Mouse (Mus musculus) left cerebral cortex, postnatal 4 days (tissue): Measurements from ENCODE around the gene Gpcpd1. TPM values are rescaled to one million over a fixed set of nuclear protein-coding genes. Genes with fewer than 3 reads are reported as not detected.
A peak's percentile ranks its signal among the peaks of the same experiment; 100 is the strongest.
"Not testable (repeated sequence)": the region's sequence is repeated elsewhere in the genome, so short reads cannot be mapped to it uniquely, and the experiment has no call there.

ENCODE experiments used
- DNase-seq: peaks from one replicate; pipeline ENCODE4 v3.0.0-alpha.2; 2022
- intact Hi-C: fragments of 180-260 bp; cut with DNase I; formaldehyde crosslinking; loops from one replicate; pipeline ENCODE4 v1.15.1; 2025
- total RNA-seq, 2 experiments: library from RNA; stranded (reverse); gene quantifications; 2 replicates each; pipeline ENCODE4 v1.2.3; 2021

Gene Gpcpd1
- 10 to 100 TPM; 75.4 to 80.9 TPM for total RNA-seq

DNA sequence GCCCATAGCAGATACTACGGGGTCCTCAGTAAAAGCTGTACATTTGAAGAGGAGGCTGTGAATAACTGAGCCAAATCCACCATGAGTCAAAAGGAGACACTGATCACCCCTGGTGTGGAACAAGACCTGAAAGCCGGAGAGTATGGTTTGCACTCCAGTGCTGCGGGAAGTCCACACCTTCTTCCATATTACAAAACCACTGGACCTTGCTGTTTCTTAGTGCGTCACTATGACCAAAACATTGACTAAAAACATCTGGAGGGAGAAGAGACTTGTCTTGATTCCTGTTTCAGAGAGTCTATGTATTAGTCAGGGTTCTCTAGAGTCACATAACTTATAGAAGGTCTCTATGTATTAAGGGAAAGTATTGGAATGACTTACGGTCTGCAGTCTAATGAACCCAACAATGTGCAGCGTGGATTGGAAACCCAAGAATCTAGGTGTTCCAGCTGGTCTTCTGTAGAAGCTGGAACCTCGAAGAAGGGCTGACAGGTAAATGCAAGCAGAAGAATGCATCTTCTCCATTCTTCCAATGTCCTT, at the start of gene Gpcpd1:
TSS of gene Gpcpd1 (minus strand) at position 490 of the 540 bp plus-strand sequence.
- DNase-seq, result no peak
- intact Hi-C loops, result no loop called here

DNA sequence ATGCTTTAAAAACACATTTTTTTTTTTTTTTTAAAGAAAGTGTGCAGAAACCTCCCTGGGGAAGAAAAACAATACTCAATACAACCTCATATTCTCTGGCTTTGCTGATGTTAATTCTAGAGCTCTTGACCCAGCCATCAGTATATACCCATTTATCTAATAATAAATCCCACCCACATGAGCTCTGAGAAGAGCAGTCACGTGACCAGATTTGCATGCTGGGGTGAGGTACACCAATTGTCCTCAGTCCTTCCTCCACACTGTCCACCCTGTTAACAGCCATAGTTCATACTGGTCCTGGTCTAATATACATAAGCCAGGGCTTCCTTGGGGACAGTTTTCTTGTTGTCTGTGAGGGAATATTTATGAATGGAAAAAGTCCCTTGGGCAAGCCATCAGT, 49.0 kb upstream of the Gpcpd1 start:
- intact Hi-C loops, result no loop called here
- no peak for DNase-seq

DNA sequence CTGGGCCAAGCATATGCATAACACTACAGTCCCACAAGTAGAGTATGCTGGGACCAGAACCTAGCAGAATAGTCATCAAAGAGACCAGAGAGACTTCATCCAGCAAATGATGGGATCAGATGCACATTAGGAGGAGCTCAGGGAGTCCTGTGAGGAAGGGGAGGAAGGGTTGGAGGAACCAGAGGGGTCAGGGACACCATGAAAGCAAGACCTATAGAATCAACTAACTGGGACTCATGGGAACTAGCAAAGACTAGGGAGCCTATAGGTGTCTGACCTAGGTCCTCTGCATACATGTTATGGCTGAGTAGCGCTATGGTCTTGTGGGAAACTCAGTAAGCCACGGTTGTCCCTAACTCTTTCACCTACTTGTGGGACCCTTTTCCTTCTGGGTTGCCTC, 41.1 kb upstream of the Gpcpd1 start:
- intact Hi-C loops, result no loop called here
- no peak for DNase-seq

DNA sequence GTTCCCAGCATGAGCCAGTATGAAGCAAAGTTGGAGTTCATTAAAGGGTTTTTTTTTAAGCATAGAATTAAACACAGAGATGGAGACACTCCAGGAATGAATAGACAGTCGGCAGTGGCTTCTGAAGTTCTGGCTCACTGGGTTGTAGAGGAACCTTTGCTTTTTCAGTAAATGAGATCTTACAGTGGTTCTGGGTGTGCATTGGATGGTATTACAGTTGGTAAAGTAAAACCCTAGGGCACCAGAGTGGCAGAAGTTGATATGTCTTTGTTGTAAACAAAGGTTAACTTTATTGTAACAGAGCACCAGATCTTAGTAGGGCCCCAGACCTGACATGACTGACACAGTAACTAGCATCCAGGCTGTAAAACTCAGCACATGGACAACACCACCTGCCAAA, 35.6 kb upstream of the Gpcpd1 start:
- DNase-seq, result no peak
- intact Hi-C loops, result no loop called here

DNA sequence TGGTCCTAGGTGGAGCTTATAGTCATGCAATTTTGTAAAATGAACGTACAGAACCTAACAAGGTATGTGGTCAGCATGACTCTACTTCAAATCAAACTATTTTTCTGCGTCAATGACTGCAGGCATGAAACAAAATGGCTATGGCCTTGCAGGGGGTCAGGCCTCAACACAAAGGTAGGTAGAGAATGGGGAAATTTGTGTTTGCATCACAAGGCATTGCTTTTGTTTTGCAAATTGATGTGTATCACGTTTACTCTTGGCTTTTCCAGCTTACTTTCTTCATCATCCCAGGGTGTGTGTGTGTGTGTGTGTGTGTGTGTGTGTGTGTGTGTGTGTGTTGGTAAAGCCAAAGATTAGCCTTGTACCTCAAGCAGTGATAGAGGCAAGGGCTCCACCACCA, 30.2 kb upstream of the Gpcpd1 start:
- no peak for DNase-seq
- intact Hi-C loops, result no loop called here

DNA sequence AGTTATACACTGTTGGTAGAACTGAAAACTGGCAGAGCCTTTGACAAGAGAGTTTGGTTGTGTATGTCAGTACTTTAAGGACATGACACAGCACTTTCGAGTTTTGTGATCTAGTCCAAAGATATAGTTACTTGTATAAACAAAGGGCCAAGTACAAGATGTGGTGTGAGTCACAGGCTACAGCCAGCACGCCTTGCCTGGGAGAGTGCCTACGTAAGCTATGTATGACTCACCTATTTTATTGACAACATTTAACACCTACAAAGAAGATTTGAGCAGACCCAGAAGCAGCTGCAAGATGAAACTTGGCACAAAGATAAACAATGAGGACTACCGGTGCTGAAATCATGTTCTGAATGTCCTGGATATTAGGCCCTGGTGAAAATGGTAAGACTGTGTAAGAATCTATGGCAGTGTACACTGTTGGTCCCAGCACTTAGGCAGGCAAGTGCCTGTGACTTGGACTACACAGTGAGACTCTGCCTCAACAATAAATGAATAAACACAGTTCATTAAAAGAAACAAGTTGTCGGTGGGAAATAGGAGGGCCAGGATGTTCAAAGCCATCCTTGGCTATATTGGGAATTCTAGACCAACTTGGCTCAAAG, 26.2 kb upstream of the Gpcpd1 start:
- no peak for DNase-seq
- intact Hi-C loops, result no loop called here

DNA sequence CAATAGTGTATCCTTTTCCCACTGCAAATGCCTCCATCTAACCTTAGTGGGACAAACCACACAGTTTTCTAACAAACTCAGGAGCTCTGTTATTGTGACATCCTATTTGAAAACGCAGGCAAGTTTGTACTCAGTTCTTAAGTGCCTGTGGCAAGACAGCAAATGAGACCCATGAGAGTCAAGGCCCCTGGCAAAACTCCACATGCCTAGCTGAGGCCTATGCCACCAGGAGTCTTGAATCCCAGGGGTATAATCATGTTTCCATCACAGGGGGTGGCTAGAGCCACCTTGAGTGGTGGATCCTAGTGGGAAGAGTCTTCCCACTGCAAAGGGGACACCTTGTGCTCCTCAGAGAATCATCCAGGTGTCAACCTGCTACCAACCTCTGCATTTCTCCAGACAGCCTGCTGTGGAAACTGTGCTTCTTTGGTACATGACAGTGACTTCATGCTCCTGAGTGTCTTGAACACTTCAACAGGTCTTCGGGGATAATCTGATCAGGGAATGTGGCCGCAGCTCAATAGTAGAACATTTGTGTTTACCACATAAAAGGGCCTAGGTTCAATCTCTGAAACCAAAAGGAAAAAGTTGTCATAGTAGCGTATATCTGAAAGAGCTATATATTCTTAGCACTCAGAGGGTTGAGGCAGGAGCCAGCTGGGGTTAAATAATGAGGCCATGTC, 24.2 kb upstream of the Gpcpd1 start:
- DNase-seq, result no peak
- intact Hi-C loops, result no loop called here

DNA sequence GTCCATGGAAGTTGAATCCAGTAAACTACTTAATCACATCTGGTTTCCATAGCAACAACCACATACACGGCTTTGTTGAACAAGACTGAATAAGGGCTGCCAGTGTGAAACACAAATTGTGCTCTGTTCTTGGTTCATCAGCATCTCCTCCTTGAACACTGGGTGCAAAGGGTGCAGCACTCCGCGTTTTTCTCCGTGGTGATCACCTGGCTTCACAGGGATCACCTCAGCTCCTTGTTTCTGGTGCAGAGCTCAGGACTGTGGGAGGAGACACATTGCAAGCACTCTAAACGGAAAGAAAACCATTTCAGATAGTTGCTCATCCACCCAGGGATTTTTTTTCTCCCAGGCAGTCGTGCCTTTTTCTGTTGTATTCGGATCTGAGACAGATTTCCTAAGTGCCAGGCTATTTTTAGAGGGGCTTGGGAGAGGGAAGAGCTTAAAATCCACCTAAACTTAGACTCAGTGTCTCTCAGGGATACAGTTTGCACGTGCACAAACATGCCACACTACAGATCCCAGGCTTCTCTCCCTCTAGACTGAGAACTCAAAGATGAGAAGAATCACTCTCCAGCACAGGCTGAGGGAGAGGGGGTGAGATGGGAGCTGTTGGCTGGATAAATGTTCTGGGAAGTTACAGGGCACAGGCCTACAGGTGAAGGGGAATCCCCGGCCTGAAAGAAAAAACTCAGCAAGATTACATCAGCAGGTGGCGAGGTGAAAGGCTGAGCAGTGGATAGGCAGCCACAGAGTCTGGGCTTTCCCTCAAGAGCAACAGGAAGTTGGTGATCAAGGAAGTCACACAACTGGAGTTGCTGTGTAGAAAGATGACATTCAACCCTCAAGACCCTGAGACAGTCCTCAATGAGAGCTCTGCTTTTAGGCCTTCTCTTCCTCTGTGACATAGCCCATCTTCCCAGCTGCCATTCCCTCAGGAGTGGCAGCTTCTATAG, 19.9 kb upstream of the Gpcpd1 start:
- no peak for DNase-seq
- intact Hi-C loops, result loop anchor here (10.0 kb wide), 1 partner anchor 77 kb away; the partner anchor contains the start of gene Shld1

DNA sequence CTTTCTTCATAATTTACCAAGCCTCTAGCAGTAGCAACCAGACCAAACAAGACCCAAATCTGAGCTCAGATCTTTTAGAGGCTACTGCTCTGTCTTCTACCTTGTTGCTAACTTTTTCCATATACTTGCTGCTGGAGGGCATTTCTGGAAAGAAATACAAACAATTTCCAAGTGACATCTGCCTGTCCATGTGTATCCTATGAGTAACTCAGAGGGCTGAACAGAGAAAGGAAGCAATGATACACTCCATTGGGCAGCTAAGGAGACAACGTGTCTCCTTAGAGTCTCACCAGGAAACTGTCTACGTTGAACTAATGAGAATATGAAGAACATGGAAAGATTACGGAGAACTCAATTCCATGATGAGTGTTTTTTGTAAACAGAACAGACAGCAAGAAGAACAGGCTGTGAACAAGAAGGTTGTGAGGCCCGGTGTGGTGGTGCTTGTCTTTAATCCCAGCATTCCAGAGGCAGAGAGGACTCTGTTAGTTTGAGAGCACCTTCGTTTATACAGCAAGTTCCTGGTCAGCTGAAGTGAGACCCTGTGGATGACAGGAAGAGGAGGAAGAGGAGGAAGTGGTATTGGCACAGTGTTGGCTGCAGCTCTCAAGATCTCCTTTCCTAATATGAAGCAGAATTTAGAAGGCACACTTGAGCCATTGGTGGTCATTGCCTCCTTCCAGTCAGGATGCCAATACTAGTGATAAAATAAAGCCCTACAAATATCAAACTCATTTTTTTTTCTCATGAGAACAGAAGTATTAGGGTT, 18.4 kb upstream of the Gpcpd1 start:
- DNase-seq, result no peak
- intact Hi-C loops, result loop anchor here (10.0 kb wide), 1 partner anchor 79 kb away; the partner anchor contains the start of gene Shld1

DNA sequence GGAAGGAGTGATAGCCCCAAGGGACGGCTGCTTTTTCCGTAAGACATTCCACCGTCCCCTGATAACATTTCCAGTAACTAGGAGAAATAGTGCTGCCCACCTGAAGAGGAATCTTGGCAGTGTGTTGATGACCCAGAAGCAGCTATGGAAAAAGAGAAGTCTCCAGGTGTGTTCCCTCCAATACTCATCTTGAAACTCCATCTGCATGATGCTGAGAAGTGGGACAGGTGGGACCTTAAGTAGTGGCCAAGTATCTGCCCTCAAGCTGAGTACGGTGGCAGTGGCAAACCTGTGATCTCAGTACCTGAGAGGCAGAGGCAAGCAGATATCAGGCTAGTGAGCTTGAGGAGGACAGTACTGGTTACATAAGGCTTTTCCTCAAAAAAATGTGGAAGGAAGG, 17.4 kb upstream of the Gpcpd1 start:
- intact Hi-C loops, result loop anchor here (10.0 kb wide), 1 partner anchor 80 kb away; the partner anchor contains the start of gene Shld1
- DNase-seq, result no peak

DNA sequence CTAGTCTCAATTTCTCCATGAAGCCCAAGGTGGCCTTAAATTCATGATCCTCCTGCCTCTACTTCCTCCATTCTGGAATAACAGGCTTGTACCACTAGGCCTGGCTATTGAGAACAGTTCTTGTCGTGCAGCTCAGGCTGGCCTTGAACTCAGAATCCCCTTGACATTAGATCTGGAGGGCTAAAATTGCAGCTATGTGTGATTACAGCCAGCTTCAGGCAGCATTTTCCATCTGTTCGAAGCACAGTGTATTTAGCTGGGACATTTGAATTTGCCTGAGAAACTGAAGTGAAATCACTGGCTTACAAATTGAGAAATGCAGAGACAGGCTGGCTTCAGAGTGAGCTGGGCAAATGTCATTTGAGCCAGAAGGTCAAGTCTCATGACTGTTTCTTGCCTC, 16.2 kb upstream of the Gpcpd1 start:
- DNase-seq, result no peak
- intact Hi-C loops, result loop anchor here (10.0 kb wide), 1 partner anchor 81 kb away; the partner anchor contains the start of gene Shld1

DNA sequence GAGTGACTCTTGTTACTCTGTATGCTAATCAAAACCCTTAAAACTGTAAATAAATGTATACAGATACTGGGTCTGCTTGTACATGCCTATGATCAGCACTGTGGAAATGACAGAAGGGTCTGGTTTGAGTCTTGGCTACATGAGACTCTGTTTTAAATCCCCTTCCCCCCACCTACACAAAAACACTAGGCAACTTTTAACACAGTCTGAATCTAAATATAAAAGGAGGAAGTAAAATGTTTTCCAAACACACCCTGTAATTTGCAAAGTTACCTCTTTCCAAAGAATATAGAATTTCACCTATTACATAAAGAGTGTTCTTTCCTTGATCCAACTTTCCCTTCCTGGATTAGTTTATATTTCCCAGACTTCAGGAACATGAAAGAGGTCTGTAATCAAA, 14.2 kb upstream of the Gpcpd1 start:
- no peak for DNase-seq
- intact Hi-C loops, result loop anchor here (10.0 kb wide), 1 partner anchor 83 kb away; the partner anchor contains the start of gene Shld1

DNA sequence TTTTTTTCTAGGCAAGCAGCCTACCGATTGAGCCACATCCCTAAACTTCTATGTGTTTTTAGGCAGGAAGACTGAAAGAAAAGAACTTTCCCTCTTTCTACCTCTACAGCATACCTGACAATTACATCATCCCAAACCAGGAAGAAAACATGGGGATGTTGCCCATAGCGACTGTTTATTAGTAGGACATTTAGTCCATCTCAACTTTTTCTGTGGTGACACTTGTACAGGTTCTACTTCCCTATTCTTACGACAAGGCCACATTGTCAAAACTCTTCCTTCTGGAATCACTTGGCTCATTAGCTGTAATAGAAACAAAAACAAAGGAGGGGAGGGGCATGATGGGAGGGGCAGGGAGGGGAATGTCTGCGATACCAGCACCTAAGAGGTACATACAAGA, 12.6 kb upstream of the Gpcpd1 start:
- DNase-seq, result no peak
- intact Hi-C loops, result loop anchor here (10.0 kb wide), 1 partner anchor 85 kb away; the partner anchor contains the start of gene Shld1

DNA sequence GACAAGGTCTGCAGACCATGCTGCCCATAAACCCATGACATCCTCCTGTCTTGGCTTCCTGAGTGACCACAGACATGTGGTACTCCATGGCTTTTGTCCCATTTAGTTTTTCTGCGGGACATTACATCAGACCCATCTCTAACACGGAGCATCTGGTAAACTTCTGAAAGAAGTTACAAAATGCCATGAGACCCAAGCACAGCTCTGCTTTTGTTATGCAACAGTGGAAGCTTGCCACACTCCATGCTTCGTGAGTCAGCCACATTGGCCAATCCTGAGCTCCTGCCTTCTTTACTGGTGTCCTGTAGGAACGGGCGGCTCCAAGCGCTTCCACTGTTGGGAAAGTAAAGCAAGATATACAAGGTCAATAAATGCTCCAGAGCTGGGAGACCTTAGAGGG, 11.6 kb upstream of the Gpcpd1 start:
- intact Hi-C loops, result no loop called here

DNA sequence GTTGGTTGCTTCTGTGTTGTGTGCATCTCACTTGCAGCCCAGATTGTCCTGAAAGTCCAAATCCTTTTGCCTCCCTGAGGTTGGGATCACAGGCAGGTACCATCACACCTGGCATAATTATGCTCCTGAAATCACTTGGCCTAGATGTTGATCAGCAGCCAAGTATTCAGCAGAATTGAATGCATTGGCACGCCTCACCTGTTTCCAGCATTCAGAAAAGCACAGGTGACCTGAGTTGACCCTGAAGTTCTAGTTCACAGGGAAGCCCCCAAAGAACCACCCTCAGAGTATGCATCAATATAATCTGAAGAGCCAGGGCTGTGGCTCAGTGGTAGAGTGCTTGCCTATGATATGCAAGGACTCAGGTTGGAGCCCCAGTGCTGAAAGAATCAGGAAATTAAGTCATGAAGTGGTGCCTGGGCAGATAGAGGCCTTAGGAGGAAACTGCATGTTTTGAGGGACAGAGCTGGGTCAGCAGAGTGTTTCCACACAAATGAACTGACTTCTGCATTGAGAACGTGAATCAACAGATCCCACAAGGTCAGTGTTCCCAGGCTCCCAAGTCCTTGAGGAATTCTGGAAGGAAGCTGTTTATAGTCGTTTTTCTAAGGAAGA, 10.4 kb upstream of the Gpcpd1 start:
- intact Hi-C loops, result no loop called here
- no peak for DNase-seq

More for the DNA sequence above, 11.6 kb upstream of the Gpcpd1 start:
- no peak for DNase-seq

DNA sequence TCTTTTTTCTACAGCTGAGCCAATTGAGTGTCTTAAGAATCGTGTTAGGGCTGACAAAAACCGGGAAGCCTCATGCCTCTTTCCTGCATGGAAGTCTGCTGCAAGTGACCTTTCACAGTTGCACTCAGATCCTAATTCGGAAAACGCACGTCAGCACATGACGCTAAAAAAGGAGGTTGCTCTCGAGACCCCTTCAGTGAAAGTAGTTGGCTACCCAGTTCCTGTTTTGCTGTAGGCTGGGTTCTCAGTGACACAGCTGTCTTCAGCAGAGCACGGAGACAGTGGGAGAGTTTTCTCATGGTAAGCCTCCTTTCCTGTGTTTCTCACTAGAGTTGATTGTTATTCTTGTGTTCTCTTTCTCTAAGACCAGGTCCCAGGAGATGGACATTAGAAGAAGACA, 9.7 kb upstream of the Gpcpd1 start:
- intact Hi-C loops, result no loop called here
- DNase-seq, result no peak

DNA sequence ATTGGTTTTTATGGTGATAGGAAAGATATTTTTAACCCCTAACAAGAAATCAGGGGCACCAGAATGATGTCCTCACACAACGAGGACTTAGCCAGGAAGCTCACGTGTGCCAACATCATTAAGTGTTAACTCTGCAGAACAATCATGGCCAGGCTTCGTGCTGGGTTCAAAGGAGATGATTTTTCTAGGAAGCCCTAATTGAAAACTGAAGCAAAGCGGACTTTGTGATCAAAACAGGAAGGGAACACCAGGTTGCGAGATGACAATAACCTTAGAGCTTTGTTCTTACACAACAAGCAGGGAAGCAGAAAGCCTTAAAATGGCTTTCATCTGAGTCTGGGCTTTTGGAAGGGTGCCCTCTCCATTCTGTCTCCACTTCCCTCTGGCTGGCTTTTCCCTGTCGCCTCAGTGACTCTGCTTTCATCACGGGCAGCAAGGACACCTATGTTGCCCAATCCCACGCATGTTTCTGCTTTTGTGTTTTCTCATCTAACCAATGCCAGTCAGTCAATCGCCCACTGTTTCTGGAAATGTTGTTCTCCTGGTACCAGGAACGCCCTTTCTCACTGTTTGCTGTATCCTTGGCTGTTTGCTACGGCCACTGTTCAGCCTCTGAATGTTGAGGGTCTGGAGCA, 8.2 kb upstream of the Gpcpd1 start:
- peak; percentile 17 for DNase-seq
- intact Hi-C loops, result no loop called here

DNA sequence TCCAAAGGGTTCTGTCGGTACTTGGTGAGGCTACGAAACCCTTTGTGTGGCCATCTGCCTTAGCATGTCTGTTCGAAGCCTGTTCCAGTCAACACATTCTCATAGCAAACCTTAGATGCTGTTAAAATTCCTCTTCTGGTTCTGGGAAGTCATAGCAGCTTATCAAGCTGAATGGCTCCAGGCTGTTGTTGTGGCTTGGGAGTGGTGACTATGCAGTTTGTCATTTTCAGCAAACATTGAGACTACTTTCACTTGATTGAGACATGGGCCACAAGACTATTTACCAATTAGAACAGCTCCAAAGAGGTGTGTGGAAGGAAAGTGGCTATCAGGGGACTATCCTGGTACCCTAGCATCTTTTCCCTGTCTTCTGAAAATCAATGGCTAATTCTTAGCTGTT, 4.6 kb upstream of the Gpcpd1 start:
- intact Hi-C loops, result no loop called here

DNA sequence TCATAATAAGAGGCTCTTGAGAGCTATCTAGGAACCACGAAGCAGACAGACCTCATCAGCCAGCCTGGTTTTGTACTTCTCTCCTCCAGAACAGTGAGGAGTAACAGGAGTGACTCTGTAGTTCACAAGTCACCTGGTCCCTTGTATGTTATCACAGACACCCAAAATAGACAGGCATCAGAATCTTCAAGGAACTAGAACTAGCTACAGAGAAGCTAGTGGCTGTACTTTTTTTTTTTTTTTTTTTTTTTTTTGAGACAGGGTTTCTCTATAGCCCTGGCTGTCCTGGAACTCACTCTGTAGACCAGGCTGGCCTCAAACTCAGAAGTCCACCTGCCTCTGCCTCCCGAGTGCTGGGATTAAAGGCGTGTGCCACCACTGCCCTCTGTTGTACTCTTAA, 4.0 kb upstream of the Gpcpd1 start:
- DNase-seq, intact Hi-C loops: not testable (repeated sequence)

More for the DNA sequence above, 4.6 kb upstream of the Gpcpd1 start:
- DNase-seq, result no peak
